13 mouse cellular contexts compared by ENCODE assay signal in the genomic region with DNA sequence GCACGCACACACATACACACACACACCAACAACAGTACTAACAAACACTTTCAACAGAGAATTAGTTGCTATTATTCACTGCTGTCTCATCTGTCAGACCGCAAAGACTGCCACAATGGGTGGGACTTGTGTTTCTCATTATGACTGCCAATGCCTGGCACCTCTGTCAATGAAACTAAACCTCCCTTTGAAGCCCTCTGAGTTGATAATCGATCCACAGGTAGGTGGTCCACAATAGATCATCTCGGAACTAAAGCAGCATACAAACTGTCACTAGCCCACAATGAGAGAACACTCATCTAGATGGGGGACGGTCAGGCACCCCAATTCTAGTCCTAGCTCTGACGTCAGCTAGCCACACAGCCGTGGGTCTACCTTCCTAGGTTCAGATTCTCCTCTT. TPM values are rescaled to one million over a fixed set of nuclear protein-coding genes. Genes with fewer than 3 reads are reported as not detected.
DNase-seq lines count a peak whose midpoint lies in the region; TF ChIP-seq lines count a peak whose summit lies in the region.
"Had no signal": no experiment of that assay in that cellular context is flagged by ENCODE, and none has a peak within 500 bp of the region (broad histone marks: within the 10 kb centered on the region; RNA-seq: fewer than 3 reads in every experiment).

No protein-coding gene starts in this region.

- no peak for TF ChIP-seq CTCF in testis, adult 2 months (IDR thresholded peaks at IDR 0.05; ENCODE audit: control insufficient read depth, insufficient read depth, insufficient replicate concordance, low read depth, low read length)

- no peaks in the 10 kb centered on the region for H3K27me3 ChIP-seq in heart, embryonic 10.5 days (ENCODE audit: insufficient read depth, poor library complexity, severe bottlenecking)
- H3K27me3 ChIP-seq in testis, adult 2 months (ENCODE audit: control insufficient read depth, insufficient read depth, low read length): no peaks in the 10 kb centered on the region
- H3K27me3 ChIP-seq: CH12.LX, Patski had no signal

- no peak overlapping the region for H3K27ac ChIP-seq in heart, embryonic 10.5 days
- H3K27ac ChIP-seq in testis, adult 2 months (ENCODE audit: control insufficient read depth, insufficient read depth, low read depth, low read length): peak overlapping the region; percentile 58

- DNase-seq in heart, adult 11 months: peak; percentile 59
- DNase-seq in heart, postnatal 10 days: no peak
- DNase-seq in heart, embryonic 10.5 days (ENCODE audit: low spot score): peak; percentile 63
- no peak for DNase-seq in heart, postnatal 4 days
- no peak for DNase-seq in testis, postnatal 10 days (ENCODE audit: low spot score)
- DNase-seq: B cell, adult 2 months; cerebellum, adult 11 months; cerebellum, adult 11-12 months; cerebellum, adult 18-20 months had no signal

- H3K9me3 ChIP-seq in heart, embryonic 10.5 days: no peaks in the 10 kb centered on the region
- H3K9me3 ChIP-seq: G1E had no signal

- no peaks in the 10 kb centered on the region for H3K4me1 ChIP-seq in heart, embryonic 10.5 days
- H3K4me1 ChIP-seq in testis, adult 2 months (ENCODE audit: control insufficient read depth, insufficient read depth, low read length): no peaks in the 10 kb centered on the region

- H3K36me3 ChIP-seq in heart, embryonic 10.5 days: peaks cover 84% of the 10 kb centered on the region
- H3K36me3 ChIP-seq in testis, adult 2 months (ENCODE audit: control insufficient read depth, insufficient read depth, low read length): peaks cover 7% of the 10 kb centered on the region

- H3K4me3 ChIP-seq in heart, embryonic 10.5 days: no peak overlapping the region
- H3K4me3 ChIP-seq in testis, adult 2 months (ENCODE audit: control insufficient read depth, low read depth, low read length): no peak overlapping the region

- TF ChIP-seq POLR2A in testis, adult 2 months (IDR thresholded peaks at IDR 0.05; ENCODE audit: control insufficient read depth, low read depth, low read length): no peak

- intact Hi-C loops in heart, postnatal 10 days (cut with DNase I): no loop called here

- 92% methylated on average over 7 of the region's 7 CpGs for WGBS in heart, embryonic 10.5 days

RNA-seq across cellular contexts. Expression of a gene that starts 13.9 kb away (rescaled TPM):
- 10 to 100 TPM; 29.8 to 30.5 TPM for total RNA-seq in heart, postnatal 10 days (2021)
- 36.8 and 47.0 TPM in 2 replicates for polyA plus RNA-seq in heart, embryonic 10.5 days (2016; fragmentation: Nextera tagmentation; extraction: Ambion mirVana)
- total RNA-seq in heart, postnatal 4 days (2021): 10 to 100 TPM; 33.4 to 33.9 TPM
- 11.8 and 18.3 TPM in 2 replicates for polyA plus RNA-seq in testis, adult 2 months (2012; rRNA removed)

RNA-seq across cellular contexts. Expression of a gene that starts 14.5 kb away (rescaled TPM):
- total RNA-seq in heart, postnatal 10 days (2021): 10 to 100 TPM; 11.4 to 12.9 TPM
- polyA plus RNA-seq in heart, embryonic 10.5 days (2016; fragmentation: Nextera tagmentation; extraction: Ambion mirVana): 21.9 and 23.8 TPM in 2 replicates
- 10 to 100 TPM; 13.9 to 14.9 TPM for total RNA-seq in heart, postnatal 4 days (2021)
- polyA plus RNA-seq in testis, adult 2 months (2012; rRNA removed): 6.8 and 6.9 TPM in 2 replicates

RNA-seq across cellular contexts. Expression of a gene that starts 25.1 kb away (rescaled TPM):
- 10 to 100 TPM; 15.9 to 18.7 TPM for total RNA-seq in heart, postnatal 10 days (2021)
- polyA plus RNA-seq in heart, embryonic 10.5 days (2016; fragmentation: Nextera tagmentation; extraction: Ambion mirVana): 69.0 and 91.3 TPM in 2 replicates
- total RNA-seq in heart, postnatal 4 days (2021): 10 to 100 TPM; 18.7 to 19.6 TPM
- 44.8 and 48.6 TPM in 2 replicates for polyA plus RNA-seq in testis, adult 2 months (2012; rRNA removed)

RNA-seq across cellular contexts. Expression of a gene that starts 51.6 kb away (rescaled TPM):
- total RNA-seq in heart, postnatal 10 days (2021): 1 to 10 TPM; 5.7 to 9.1 TPM
- polyA plus RNA-seq in heart, embryonic 10.5 days (2016; fragmentation: Nextera tagmentation; extraction: Ambion mirVana): 18.6 and 24.6 TPM in 2 replicates
- total RNA-seq in heart, postnatal 4 days (2021): 1 to 10 TPM; 8.9 to 9.5 TPM
- polyA plus RNA-seq in testis, adult 2 months (2012; rRNA removed): 24.3 and 27.8 TPM in 2 replicates

Comparison
In these comparisons a context has a peak if more than half of its experiments do, and no peak if none do; other contexts are left out.
1. DNase-seq: peak in heart, adult 11 months (single experiment) and heart, embryonic 10.5 days (single experiment); none in heart, postnatal 10 days (0 of 2), heart, postnatal 4 days (single experiment) and testis, postnatal 10 days (single experiment).